Mouse (Mus musculus) lung, postnatal 0 days (tissue): Measurements from ENCODE around the gene Lmna.

Experiments
- CTCF ChIP-seq: IDR thresholded peaks from 2 replicates; pipeline ENCODE4 v1.5.1; 2016; ENCODE audit warnings: antibody characterized with exemption, mild to moderate bottlenecking
- EP300 ChIP-seq: IDR thresholded peaks from 2 replicates; pipeline ENCODE4 v1.6.1; 2016; ENCODE audit warnings: antibody characterized with exemption, mild to moderate bottlenecking, control low read depth

DNA sequence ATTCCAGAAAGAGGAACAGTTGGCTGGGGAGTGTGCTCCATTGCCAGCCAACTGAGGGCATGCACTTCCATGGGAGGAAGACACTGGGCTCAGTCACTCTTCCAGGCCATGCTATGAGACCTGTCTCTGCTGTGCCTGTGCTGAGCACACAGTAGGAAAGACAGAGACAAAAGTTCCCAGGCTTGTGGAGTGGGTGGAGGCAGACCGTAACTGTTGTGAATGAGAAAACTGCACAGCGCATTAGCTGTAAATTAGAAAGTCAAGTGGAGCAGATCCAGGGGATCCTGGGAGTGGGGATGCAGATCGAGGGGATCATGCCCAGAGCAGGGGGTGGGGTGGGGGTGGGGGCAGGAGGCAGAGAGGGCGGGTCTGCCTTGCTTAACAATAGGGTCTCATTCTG lies 70.2 kb downstream of the Lmna start:
- TF ChIP-seq CTCF (no peak), EP300 (no peak)
